Mouse (Mus musculus) liver, embryonic 14.5 days (tissue): ENCODE measurements at regions not wholly inside any gene's neighbourhood (a gene's known extent, or its start where the extent isn't known, plus 50 kb on each side); places are given as distances from the start of the nearest gene placed in this dataset.

Experiments used
- CTCF ChIP-seq: IDR thresholded peaks from 2 replicates; pipeline ENCODE4 v1.5.1; 2016; ENCODE audit warnings: antibody characterized with exemption, low read depth, control low read depth
- EP300 ChIP-seq: IDR thresholded peaks from 2 replicates; pipeline ENCODE4 v1.6.1; 2016; ENCODE audit warnings: antibody characterized with exemption, low read depth

DNA sequence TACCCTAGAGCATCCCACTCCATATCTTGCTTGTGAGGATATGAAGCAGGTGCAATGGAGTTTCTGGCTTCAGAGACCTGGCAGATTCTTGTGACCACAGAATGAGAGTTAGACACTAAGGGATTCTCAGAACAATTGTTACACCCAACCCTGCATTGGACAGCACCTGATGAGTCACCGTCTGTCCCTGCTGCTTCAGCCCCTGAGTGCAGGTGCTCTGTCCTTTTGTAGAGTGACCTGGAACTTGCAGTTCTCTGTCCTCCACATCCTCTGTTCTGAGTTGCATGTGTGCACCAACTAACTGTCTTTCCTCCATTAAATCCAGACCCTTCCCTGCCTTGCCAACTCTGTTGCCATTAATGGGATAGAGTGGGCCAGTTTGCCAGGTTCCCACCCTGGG lies 66.6 kb upstream of the Slc35f3 start:
- TF ChIP-seq CTCF (no peak), EP300 (no peak)
